Mouse (Mus musculus) neural tube, embryonic 10.5 days (tissue): ENCODE results near the gene Cttnbp2.

ENCODE experiments used
- DNase-seq: peaks from one replicate; pipeline ENCODE4 v3.0.0-alpha.2; 2017; ENCODE audit warnings: low spot score; ENCODE audit errors: extremely low spot score

Gene Cttnbp2

GRCm38 (mm10) chr6:18335393-18335792, 179.2 kb downstream of the Cttnbp2 start:
- DNase-seq, result no peak

GRCm38 (mm10) chr6:18322950-18323349, 191.7 kb downstream of the Cttnbp2 start:
- no peak for DNase-seq
